Mouse (Mus musculus) thymus, postnatal 25 days (tissue): ENCODE measurements around the gene Olfr597.
"Not testable (repeated sequence)": the region's sequence is repeated elsewhere in the genome, so short reads cannot be mapped to it uniquely, and the experiment has no call there.

ENCODE experiments used
- DNase-seq: peaks from one replicate; pipeline ENCODE4 v3.0.0; 2022

The Olfr597 gene

DNA sequence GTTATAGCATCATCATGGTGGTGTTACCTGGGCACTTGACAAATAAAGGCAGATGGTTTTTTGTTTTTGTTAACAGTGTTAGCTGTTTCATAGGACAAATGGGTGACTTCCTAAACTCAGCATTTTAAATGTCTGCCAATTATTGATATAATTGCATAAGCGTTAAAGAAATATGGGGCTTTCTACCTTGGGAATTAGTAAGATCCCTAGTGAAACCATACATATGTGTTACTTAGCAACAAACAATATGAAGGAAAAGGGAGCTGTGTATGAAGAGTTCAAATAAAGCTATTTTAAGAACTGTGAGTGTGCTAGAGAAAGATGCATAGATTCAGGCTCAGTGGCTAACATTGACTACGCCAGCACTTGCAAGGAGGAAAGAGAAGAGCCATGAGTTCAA, at the start of gene Olfr597:
Gene Olfr597 (plus strand): TSS at position 301 of the 400 bp plus-strand sequence.
- not testable (repeated sequence) for DNase-seq

GRCm38 (mm10) chr7:103305348-103305747, 10.8 kb upstream of the Olfr597 start, which contains the start of gene Olfr596:
Gene Olfr596 (plus strand): TSS chr7:103305648.
- DNase-seq: not testable (repeated sequence)

GRCm38 (mm10) chr7:103323268-103323667, 7.2 kb downstream of the Olfr597 start, which contains the start of gene Olfr598:
Gene Olfr598 (plus strand): TSS chr7:103323568.
- DNase-seq: no peak

DNA sequence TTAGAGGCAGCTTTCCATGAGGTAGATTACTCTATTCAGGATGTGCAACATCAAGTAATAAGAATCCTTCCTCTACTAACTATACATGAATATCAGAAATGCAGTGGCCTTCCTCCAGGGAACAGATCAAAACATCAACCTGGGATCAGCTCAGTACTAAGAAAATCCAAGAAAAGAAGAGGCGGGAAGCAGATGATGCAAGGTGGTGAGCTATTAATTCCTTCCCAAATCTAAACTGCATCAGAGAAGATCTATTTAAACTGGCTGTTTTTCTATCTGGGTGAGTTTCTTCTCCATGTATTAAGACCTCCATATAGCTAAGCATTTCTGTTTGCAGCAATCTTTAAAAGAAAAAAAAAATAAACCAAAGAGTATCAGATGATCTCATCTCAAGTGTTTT, 19.5 kb downstream of the Olfr597 start, which contains the start of gene Olfr599:
Gene Olfr599 (plus strand): TSS at position 301 of the 400 bp plus-strand sequence.
- DNase-seq: no peak

- no peak for DNase-seq
These were observed 33.5 kb downstream of the Olfr597 start, which contains the start of gene Olfr600 for GRCm38 (mm10) chr7:103349569-103349968. Gene Olfr600 (minus strand): TSS chr7:103349669.

- DNase-seq: no peak
These were observed 46.4 kb downstream of the Olfr597 start, which contains the start of gene Olfr601 for GRCm38 (mm10) chr7:103362555-103362954. Gene Olfr601 (minus strand): TSS chr7:103362655.
